Mouse (Mus musculus) ES-E14 (cell line): ENCODE results near the gene Arnt2. TPM values are rescaled to one million over a fixed set of nuclear protein-coding genes. Genes with fewer than 3 reads are reported as not detected.

Source experiments
- DNase-seq: peaks from one replicate; pipeline ENCODE4 v3.0.0-alpha.2; 2013; ENCODE audit warnings: low read depth, low spot score
- H3K27ac ChIP-seq: 2 replicates; pipeline ENCODE4 v1.5.1; 2012; ENCODE audit warnings: low read depth, mild to moderate bottlenecking, low read length, moderate library complexity, mixed read lengths; ENCODE audit not compliant: poor library complexity, insufficient read depth, severe bottlenecking
- H3K36me3 ChIP-seq: 2 replicates; pipeline ENCODE4 v1.6.1; 2012; ENCODE audit warnings: mild to moderate bottlenecking, low read length, moderate library complexity, mixed read lengths; ENCODE audit not compliant: control insufficient read depth, poor library complexity, insufficient read depth, severe bottlenecking
- H3K4me1 ChIP-seq, 2 experiments: fragments of 150-350 bp in 1 of 2; sonication (generic) in 1 of 2; 2 replicates each; pipeline ENCODE4 v1.6.1; 2012; ENCODE audit warnings: low read length in 2 of 2, mild to moderate bottlenecking in 1 of 2, mixed read lengths in 1 of 2; ENCODE audit not compliant: control insufficient read depth in 2 of 2, insufficient read depth in 2 of 2, poor library complexity in 1 of 2
- H3K4me3 ChIP-seq, 2 experiments: fragments of 150-350 bp in 1 of 2; sonication (generic) in 1 of 2; 2 replicates each; pipeline ENCODE4 v1.5.1; 2012; ENCODE audit warnings: low read length in 2 of 2, low read depth in 1 of 2, mild to moderate bottlenecking in 1 of 2, mixed read lengths in 1 of 2; ENCODE audit not compliant: insufficient read depth in 1 of 2, poor library complexity in 1 of 2, severe bottlenecking in 1 of 2
- H3K9ac ChIP-seq: 2 replicates; pipeline ENCODE4 v1.6.1; 2012; ENCODE audit warnings: low read depth, mild to moderate bottlenecking, low read length, mixed read lengths; ENCODE audit not compliant: poor library complexity, insufficient read depth, severe bottlenecking
- H3K9me3 ChIP-seq: fragments of 150-350 bp; sonication (generic); 2 replicates; pipeline ENCODE4 v1.6.1; 2012; ENCODE audit warnings: low read depth, mild to moderate bottlenecking, low read length; ENCODE audit not compliant: control insufficient read depth, insufficient read depth
- CHD2 ChIP-seq: IDR thresholded peaks from 2 replicates; pipeline ENCODE4 v1.6.1; 2014; ENCODE audit warnings: mild to moderate bottlenecking, low read depth, low read length, inconsistent platforms
- HCFC1 ChIP-seq: IDR thresholded peaks from 2 replicates; pipeline ENCODE4 v1.6.1; 2012; ENCODE audit warnings: low read length, inconsistent platforms, borderline replicate concordance; ENCODE audit not compliant: insufficient read depth
- MAFK ChIP-seq: IDR thresholded peaks from 2 replicates; pipeline ENCODE4 v1.6.1; 2014; ENCODE audit warnings: mild to moderate bottlenecking, low read depth, low read length, inconsistent platforms; ENCODE audit not compliant: insufficient read depth
- ZC3H11A ChIP-seq: IDR thresholded peaks from 2 replicates; pipeline ENCODE4 v1.6.1; 2012; ENCODE audit warnings: low read depth, mild to moderate bottlenecking, inconsistent platforms, low read length, borderline replicate concordance
- ZNF384 ChIP-seq: IDR thresholded peaks from 2 replicates; pipeline ENCODE4 v1.6.1; 2012; ENCODE audit warnings: low read depth, low read length, inconsistent platforms
- in situ Hi-C, 2 experiments: fragments of 600-800 bp; cut with MboI; formaldehyde crosslinking; loops; one replicate each; pipeline ENCODE4 v1.15.1; 2025; ENCODE audit warnings: low sequenced_read_pairs in 2 of 2, inconsistent platforms in 1 of 2; ENCODE audit not compliant: unreplicated experiment in 2 of 2
- total RNA-seq: library from RNA; depleted of rRNA; stranded (reverse); fragments of 300-350 nt; gene quantifications from 2 replicates; pipeline ENCODE4 v1.2.3, GENCODE M21; 2012

The Arnt2 gene
- total RNA-seq, 1 experiment: 2.8 TPM

- no peak for DNase-seq
- no peak overlapping the region for H3K4me3 ChIP-seq
- no peak overlapping the region for H3K9ac ChIP-seq
- H3K9me3 ChIP-seq: no peaks in the 10 kb centered on the region
- TF ChIP-seq ZNF384: no peak
- TF ChIP-seq HCFC1: no peak
- no peak for TF ChIP-seq MAFK
- no peak for TF ChIP-seq ZC3H11A
- TF ChIP-seq CHD2: no peak
- H3K36me3 ChIP-seq: no peaks in the 10 kb centered on the region
- no peaks in the 10 kb centered on the region for H3K4me1 ChIP-seq
- H3K27ac ChIP-seq: no peak overlapping the region
- in situ Hi-C loops: loop anchor here in 1 of 2 experiments (25.0 kb wide), 1 partner anchor 373 kb away; no protein-coding TSS in a partner anchor
Measured at GRCm38 (mm10) chr7:84285790-84286189, 124.2 kb downstream of the Arnt2 start.

DNA sequence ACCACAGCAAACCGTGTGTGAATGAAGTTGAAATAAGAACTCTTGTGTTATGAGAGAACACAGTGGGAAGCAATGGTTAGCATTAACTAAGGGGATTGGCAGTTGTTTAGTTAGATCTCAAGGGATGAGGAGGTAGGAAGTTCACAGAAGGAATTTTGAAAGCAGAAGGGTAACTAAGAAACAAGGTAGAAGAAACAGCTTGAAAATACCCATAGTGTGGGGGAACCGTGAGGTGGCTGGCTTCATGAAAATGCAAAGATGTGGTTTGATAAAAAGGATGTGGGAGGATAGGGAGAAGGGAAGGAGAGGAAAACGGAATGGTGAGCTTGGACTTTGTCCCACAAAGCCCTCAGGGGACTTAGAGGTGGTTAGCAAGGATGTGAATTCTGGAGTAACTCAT is 125.0 kb downstream of the Arnt2 start:
- Histone ChIP-seq H3K9ac (no peak overlapping the region), H3K36me3 (no peaks in the 10 kb centered on the region), H3K9me3 (no peaks in the 10 kb centered on the region), H3K27ac (no peak overlapping the region), H3K4me3 (no peak overlapping the region), H3K4me1 (no peaks in the 10 kb centered on the region)
- in situ Hi-C loops: loop anchor here in 1 of 2 experiments (25.0 kb wide), 1 partner anchor 373 kb away; no protein-coding TSS in a partner anchor
- no peak for DNase-seq
- no peak for TF ChIP-seq ZC3H11A
- TF ChIP-seq HCFC1: no peak
- no peak for TF ChIP-seq CHD2
- no peak for TF ChIP-seq ZNF384
- TF ChIP-seq MAFK: no peak

DNA sequence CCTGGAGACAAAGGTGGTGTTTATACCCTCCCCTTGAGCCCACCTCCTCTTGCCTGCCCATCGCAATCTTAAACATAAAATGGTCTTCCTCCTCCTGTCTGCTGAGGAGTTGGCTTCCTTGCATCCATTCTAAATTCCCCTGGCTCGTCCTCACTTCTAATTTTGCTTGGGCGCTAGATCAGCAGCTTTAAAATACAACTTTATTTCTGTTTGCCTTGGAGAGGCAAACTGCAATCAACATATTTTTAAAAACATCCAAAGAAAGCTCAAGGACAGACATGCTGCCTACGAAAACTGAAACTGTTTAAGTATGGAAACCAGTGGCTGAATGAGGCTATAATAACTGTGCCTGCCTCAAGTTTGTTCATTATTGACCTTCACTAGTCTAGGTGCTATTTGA is 127.7 kb downstream of the Arnt2 start:
- no peak for DNase-seq
- no peak overlapping the region for H3K9ac ChIP-seq
- H3K4me1 ChIP-seq: no peaks in the 10 kb centered on the region
- H3K9me3 ChIP-seq: no peaks in the 10 kb centered on the region
- H3K4me3 ChIP-seq: no peak overlapping the region
- H3K27ac ChIP-seq: no peak overlapping the region
- no peak for TF ChIP-seq MAFK
- TF ChIP-seq ZC3H11A: no peak
- TF ChIP-seq ZNF384: no peak
- TF ChIP-seq HCFC1: no peak
- no peak for TF ChIP-seq CHD2
- H3K36me3 ChIP-seq: no peaks in the 10 kb centered on the region
- in situ Hi-C loops: loop anchor here in 1 of 2 experiments (25.0 kb wide), 1 partner anchor 370 kb away; no protein-coding TSS in a partner anchor

DNA sequence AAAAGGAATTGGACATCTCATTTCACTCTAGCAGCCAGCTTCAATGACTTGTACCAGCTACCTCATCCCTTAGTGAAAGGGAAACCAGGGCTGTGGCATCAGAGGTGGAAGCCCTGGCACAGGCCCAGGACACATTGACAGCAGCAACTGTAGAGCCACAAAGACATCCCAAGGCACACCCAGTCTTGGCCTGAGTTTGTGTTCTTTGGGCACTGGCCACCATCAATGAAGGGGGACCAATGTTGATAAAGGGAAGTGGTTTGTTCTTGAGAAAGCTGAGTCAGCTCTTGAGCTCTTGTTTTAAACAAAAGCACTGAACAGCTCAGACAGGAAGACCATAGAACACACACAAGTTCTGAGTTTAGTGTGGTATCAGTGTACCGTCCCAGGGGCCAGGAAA is 130.7 kb downstream of the Arnt2 start:
- no peak overlapping the region for H3K27ac ChIP-seq
- H3K9me3 ChIP-seq: no peaks in the 10 kb centered on the region
- no peak overlapping the region for H3K4me3 ChIP-seq
- H3K4me1 ChIP-seq: no peaks in the 10 kb centered on the region
- no peak for DNase-seq
- TF ChIP-seq ZC3H11A (no peak), ZNF384 (no peak), CHD2 (no peak), MAFK (no peak), HCFC1 (no peak)
- H3K36me3 ChIP-seq: no peaks in the 10 kb centered on the region
- in situ Hi-C loops: loop anchor here (10.0 to 25.0 kb wide), 2 partner anchors 364 to 367 kb away; no protein-coding TSS in a partner anchor
- H3K9ac ChIP-seq: no peak overlapping the region

DNA sequence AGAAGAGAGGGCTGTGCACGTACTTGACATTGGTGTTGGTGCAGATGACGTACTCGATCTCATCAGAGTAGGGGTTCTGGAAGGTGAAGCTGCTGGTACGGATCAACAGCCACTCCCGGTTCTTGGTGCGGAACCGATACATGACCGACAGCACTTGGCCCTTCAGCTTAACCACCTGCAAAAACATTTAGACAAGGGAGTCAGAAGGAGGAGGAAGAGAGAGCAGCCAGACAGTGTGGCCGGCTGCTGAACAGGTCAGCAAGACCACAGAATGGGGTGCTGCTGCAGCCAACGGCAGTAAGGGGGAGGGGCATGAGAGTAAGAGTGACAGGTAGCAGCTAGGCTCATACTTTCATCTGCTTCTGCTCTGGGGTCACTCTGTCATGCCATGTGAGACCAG is 134.7 kb downstream of the Arnt2 start:
- no peaks in the 10 kb centered on the region; a peak in 1 of 4 replicates for H3K4me1 ChIP-seq
- no peak overlapping the region for H3K27ac ChIP-seq
- H3K9ac ChIP-seq: no peak overlapping the region
- no peaks in the 10 kb centered on the region for H3K36me3 ChIP-seq
- no peak for TF ChIP-seq HCFC1
- TF ChIP-seq MAFK: no peak
- TF ChIP-seq ZNF384: no peak
- TF ChIP-seq ZC3H11A: no peak
- no peak for TF ChIP-seq CHD2
- no peak for DNase-seq
- H3K9me3 ChIP-seq: no peaks in the 10 kb centered on the region
- no peak overlapping the region for H3K4me3 ChIP-seq
- in situ Hi-C loops: loop anchor here (10.0 to 25.0 kb wide), 2 partner anchors 361 to 363 kb away; no protein-coding TSS in a partner anchor
